Mouse (Mus musculus) heart, postnatal 0 days (tissue): ENCODE data around the gene Bub1. TPM values are rescaled to one million over a fixed set of nuclear protein-coding genes. Genes with fewer than 3 reads are reported as not detected.

Source experiments
- ATAC-seq: fragments of 200-750 bp; cut with Nextera tagmentation; 2 replicates; pipeline ENCODE4 v1.8.0; 2017; ENCODE audit warnings: low read depth, moderate number of reproducible peaks, moderate library complexity; ENCODE audit not compliant: insufficient read depth
- DNase-seq: peaks from one replicate; pipeline ENCODE4 v3.0.0-alpha.2; 2016; ENCODE audit warnings: low spot score
- H3K27ac ChIP-seq: fragments of 300-500 bp; sonication (generic); 2 replicates; pipeline ENCODE4 v1.5.1; 2014; ENCODE audit warnings: low read depth, mild to moderate bottlenecking
- H3K27me3 ChIP-seq: fragments of 300-500 bp; sonication (generic); 2 replicates; pipeline ENCODE4 v1.6.1; 2014; ENCODE audit warnings: low read length, mixed read lengths; ENCODE audit not compliant: control insufficient read depth, insufficient read depth
- H3K36me3 ChIP-seq: fragments of 300-500 bp; sonication (generic); replicated peaks from 2 replicates; pipeline ENCODE4 v1.6.1; 2014; ENCODE audit warnings: low read length, mixed read lengths; ENCODE audit not compliant: control insufficient read depth, insufficient read depth
- H3K4me1 ChIP-seq: fragments of 300-500 bp; sonication (generic); 2 replicates; pipeline ENCODE4 v1.6.1; 2014; ENCODE audit warnings: antibody characterized with exemption; ENCODE audit not compliant: control insufficient read depth, insufficient read depth
- H3K4me2 ChIP-seq: fragments of 300-500 bp; sonication (generic); 2 replicates; pipeline ENCODE4 v1.6.1; 2014; ENCODE audit warnings: low read depth, mild to moderate bottlenecking, low read length, moderate library complexity
- H3K4me3 ChIP-seq: fragments of 300-500 bp; sonication (generic); 2 replicates; pipeline ENCODE4 v1.5.1; 2014; ENCODE audit warnings: low read depth, low read length
- H3K9ac ChIP-seq: fragments of 300-500 bp; sonication (generic); replicated peaks from 2 replicates; pipeline ENCODE4 v1.6.1; 2014; ENCODE audit warnings: low read depth, low read length, mixed read lengths
- H3K9me3 ChIP-seq: fragments of 300-500 bp; sonication (generic); replicated peaks from 2 replicates; pipeline ENCODE4 v1.6.1; 2016; ENCODE audit warnings: low read length; ENCODE audit not compliant: control insufficient read depth
- CTCF ChIP-seq: IDR thresholded peaks from 2 replicates; pipeline ENCODE4 v1.5.1; 2016; ENCODE audit warnings: antibody characterized with exemption, control low read depth, low read depth
- EP300 ChIP-seq: IDR thresholded peaks from 2 replicates; pipeline ENCODE4 v1.6.1; 2016; ENCODE audit warnings: antibody characterized with exemption, low read depth
- WGBS: fragments of 180-500 bp; shearing (Covaris S2); extraction: QIAGEN DNeasy Blood & Tissue Kit; methylation state at CpG from one replicate; pipeline ENCODE4 v1.1.7; 2014; 5-methylcytosine and 5-hydroxymethylcytosine counted together
- polyA plus RNA-seq: library from polyadenylated mRNA; unstranded; fragments of >200 nt; fragmentation: Nextera tagmentation; extraction: Ambion mirVana; gene quantifications from 2 replicates; pipeline ENCODE4 v1.2.1, GENCODE M21; 2015
- total RNA-seq: library from RNA; depleted of rRNA; stranded (reverse); fragments of >200 nt; gene quantifications from 2 replicates; pipeline ENCODE4 v1.2.3, GENCODE M21; 2014; ENCODE audit warnings: low replicate concordance; rRNA removed

Bub1 gene
- total RNA-seq (17.7 and 20.8 TPM in 2 replicates), polyA plus RNA-seq (8.4 and 9.0 TPM in 2 replicates)

DNA sequence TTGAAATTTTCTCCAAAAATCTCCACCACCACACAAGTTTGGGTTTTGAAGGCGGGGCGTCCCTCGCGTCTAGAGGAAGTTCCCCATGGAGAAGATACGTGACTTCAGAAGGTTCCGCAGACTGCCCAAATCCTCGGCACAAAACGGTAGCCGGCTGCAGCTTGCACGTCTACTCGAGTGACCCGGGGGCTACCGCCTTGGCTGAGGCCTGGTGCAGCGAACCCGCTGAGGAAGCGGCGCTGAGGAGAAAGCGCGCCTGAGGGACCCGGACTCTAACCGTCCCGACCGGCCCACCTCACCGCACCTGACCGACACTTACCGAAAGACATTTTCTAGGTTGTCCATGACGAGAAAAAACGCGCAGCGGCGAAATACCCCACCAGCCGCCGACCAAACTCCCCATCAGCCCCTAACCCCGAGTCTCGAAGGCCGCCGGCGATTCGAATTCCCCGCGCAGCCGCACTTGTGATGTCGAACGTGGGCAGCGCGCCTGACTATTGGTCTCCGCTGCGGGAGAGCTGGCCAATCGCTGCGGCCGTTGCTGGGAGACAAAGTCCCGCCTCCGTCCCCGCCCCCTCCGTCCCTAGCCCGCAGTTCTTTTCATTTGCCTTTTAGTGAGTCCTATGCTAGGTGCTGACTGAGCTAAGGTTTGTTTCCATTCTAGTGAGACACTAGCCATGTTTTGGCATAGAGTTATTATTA lies at the start of gene Bub1:
TSS of gene Bub1 (minus strand) at position 465 of the 702 bp plus-strand sequence.
- 0 out of 2 replicates have a peak, but pooled peaks cover 9% of the 10 kb centered on the region for H3K4me1 ChIP-seq
- H3K4me2 ChIP-seq: peak within 1 kb of the TSS; percentile 97
- peaks cover 9% of the 10 kb centered on the region for H3K36me3 ChIP-seq
- H3K9me3 ChIP-seq: no peaks in the 10 kb centered on the region
- H3K27ac ChIP-seq: no peak within 1 kb of the TSS
- DNase-seq (peak; percentile 92), ATAC-seq (peak; percentile 99)
- H3K27me3 ChIP-seq: no peaks in the 10 kb centered on the region
- H3K9ac ChIP-seq: peak within 1 kb of the TSS; percentile 41
- TF ChIP-seq EP300: no peak
- TF ChIP-seq CTCF: no peak
- peak within 1 kb of the TSS; percentile 88 for H3K4me3 ChIP-seq
- WGBS: under 1% methylated on average over 56 of the region's 56 CpGs

DNA sequence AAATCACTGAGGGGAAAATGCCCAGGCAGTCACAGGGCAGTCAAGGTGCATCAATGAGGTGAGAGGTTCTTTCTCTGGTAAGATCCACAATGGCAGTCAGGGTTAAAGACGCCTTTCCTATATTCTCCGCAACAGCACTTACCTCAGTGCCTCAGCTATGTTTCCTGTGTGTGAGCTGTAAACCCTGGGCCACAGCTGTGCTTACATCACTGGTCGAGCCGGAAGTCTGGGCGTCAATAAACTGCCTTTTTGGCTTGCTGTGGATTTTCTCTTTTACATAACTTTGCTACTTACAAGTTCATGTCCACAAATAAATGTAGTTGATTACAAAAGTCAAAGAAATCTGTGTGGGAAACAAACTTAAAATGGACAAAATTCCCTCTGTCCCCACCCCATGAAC lies 49.4 kb upstream of the Bub1 start:
- Histone ChIP-seq H3K27ac (no peak overlapping the region), H3K4me1 (no peaks in the 10 kb centered on the region), H3K4me2 (no peak overlapping the region), H3K36me3 (no peaks in the 10 kb centered on the region), H3K27me3 (no peaks in the 10 kb centered on the region), H3K9me3 (no peaks in the 10 kb centered on the region), H3K9ac (no peak overlapping the region), H3K4me3 (no peak overlapping the region)
- no peak for DNase-seq
- ATAC-seq: no peak
- TF ChIP-seq EP300: no peak
- TF ChIP-seq CTCF: no peak
- 66% methylated on average over 5 of the region's 5 CpGs for WGBS

DNA sequence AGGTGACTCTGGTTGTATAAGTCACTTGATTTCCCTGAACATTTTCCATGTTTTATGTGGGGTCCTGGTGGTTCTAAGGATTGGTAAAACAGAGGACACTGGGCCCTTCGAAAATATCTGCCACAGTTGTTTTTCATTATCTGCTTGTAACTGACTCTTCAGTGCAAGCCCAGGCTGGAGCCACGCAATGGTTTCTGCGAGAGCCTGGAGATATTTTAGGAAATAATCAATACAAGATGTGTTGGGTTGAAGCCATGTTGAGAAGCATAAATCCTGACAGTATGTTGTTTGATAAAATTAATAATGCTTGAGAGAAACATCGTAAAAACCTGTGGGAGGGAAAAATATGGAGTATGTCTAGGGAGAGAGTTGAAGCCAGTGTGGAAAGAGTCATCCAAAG lies 32.7 kb upstream of the Bub1 start:
- no peak overlapping the region for H3K4me2 ChIP-seq
- ATAC-seq (no peak), DNase-seq (no peak)
- no peaks in the 10 kb centered on the region for H3K4me1 ChIP-seq
- no peaks in the 10 kb centered on the region for H3K36me3 ChIP-seq
- no peak overlapping the region for H3K4me3 ChIP-seq
- no peaks in the 10 kb centered on the region for H3K9me3 ChIP-seq
- 70% methylated on average over 4 of the region's 4 CpGs for WGBS
- TF ChIP-seq CTCF (no peak), EP300 (no peak)
- no peak overlapping the region for H3K9ac ChIP-seq
- no peak overlapping the region for H3K27ac ChIP-seq
- H3K27me3 ChIP-seq: 0 out of 2 replicates have a peak, but pooled peaks cover 7% of the 10 kb centered on the region

DNA sequence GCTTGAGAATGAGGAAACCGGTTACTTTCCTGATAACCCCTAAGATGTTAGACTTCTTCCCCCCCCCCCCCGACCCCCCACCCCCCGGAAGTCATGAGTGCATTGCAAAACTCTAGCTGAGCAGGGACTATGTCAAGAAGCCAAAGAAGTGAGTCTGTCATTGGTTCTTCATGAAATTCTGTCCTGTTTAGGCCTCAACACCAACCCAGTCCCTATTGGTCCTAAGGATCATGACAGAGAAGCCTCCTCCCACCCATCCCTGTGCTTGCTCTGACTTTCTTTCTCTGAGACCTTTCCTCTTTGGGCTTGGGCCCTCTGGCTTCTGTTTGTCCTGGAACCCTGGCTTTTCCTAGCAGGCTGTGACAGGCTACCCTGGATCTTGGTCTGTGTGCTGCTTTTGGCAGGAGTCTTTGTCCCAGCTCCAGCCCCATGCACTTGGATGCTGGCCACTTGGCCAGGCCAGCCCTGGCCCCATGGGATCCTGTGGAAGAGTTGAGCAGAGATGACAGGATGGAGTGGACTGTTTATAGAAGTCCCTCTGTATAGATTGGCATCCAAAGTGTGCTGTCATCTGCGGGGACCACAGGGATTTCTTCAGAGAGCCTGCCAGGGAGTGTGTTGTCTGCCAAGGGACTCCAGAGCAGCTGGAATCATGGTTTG lies 22.8 kb upstream of the Bub1 start:
- peak overlapping the region; percentile 73 for H3K27ac ChIP-seq
- peak; percentile 99 for ATAC-seq

DNA sequence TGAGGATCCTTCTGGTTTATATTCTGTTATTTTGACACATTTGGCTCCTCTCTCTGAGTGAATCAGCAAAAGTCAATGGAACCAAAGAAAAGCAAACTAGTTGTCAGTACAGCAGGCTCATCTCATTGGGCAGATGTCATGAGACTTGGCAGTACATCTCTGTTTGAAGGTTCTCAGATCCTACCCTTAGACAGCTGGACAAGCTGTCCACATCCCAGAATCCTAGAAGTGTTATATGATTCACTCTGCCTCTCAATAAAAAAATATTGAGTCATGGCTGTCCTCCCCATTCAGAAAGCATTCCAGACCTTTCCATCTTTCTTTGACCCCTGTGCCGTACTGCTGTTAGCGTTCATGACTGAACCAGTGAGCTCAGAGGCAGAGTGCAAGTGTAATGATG lies 18.7 kb upstream of the Bub1 start:
- Histone ChIP-seq H3K4me2 (no peak overlapping the region), H3K36me3 (no peaks in the 10 kb centered on the region), H3K27ac (no peak overlapping the region), H3K4me1 (peaks cover 15% of the 10 kb centered on the region; the same call in 1 of the 2 replicates), H3K4me3 (no peak overlapping the region), H3K9ac (no peak overlapping the region), H3K27me3 (0 out of 2 replicates have a peak, but pooled peaks cover 9% of the 10 kb centered on the region), H3K9me3 (no peaks in the 10 kb centered on the region)
- ATAC-seq: no peak
- TF ChIP-seq EP300 (no peak), CTCF (no peak)
- DNase-seq: no peak
- 76% methylated on average over 2 of the region's 2 CpGs for WGBS

More for the DNA sequence above, 22.8 kb upstream of the Bub1 start:
- Histone ChIP-seq H3K9ac (no peak overlapping the region), H3K4me2 (no peak overlapping the region), H3K4me3 (no peak overlapping the region), H3K36me3 (no peaks in the 10 kb centered on the region), H3K4me1 (peaks cover 15% of the 10 kb centered on the region; the same call in 1 of the 2 replicates), H3K9me3 (no peaks in the 10 kb centered on the region), H3K27me3 (peaks cover 7% of the 10 kb centered on the region; the same call in 1 of the 2 replicates)
- no peak for TF ChIP-seq CTCF
- TF ChIP-seq EP300: peak; percentile 76; the same call in 1 of the 2 replicates
- 32% methylated on average over 4 of the region's 4 CpGs for WGBS
- DNase-seq: peak; percentile 97
